Mouse (Mus musculus) midbrain, embryonic 16.5 days (tissue): Measurements from ENCODE around the gene Igsf8. TPM values are rescaled to one million over a fixed set of nuclear protein-coding genes. Genes with fewer than 3 reads are reported as not detected.
A peak's percentile ranks its signal among the peaks of the same experiment; 100 is the strongest.

ENCODE experiments used
- ATAC-seq: fragments of 200-750 bp; cut with Nextera tagmentation; 2 replicates; pipeline ENCODE4 v1.8.0; 2017; ENCODE audit warnings: moderate TSS enrichment
- H3K27ac ChIP-seq: fragments of 300-500 bp; sonication (generic); 2 replicates; pipeline ENCODE4 v1.5.1; 2014; ENCODE audit warnings: mild to moderate bottlenecking, low read length, mixed read lengths
- H3K27me3 ChIP-seq: fragments of 300-500 bp; sonication (generic); 2 replicates; pipeline ENCODE4 v1.6.1; 2014; ENCODE audit warnings: low read depth, low read length, mixed read lengths; ENCODE audit not compliant: control insufficient read depth, insufficient read depth
- H3K36me3 ChIP-seq: fragments of 300-500 bp; sonication (generic); 2 replicates; pipeline ENCODE4 v1.6.1; 2014; ENCODE audit warnings: mild to moderate bottlenecking, low read length, moderate library complexity, mixed read lengths; ENCODE audit not compliant: control insufficient read depth, insufficient read depth
- H3K4me1 ChIP-seq: fragments of 300-500 bp; sonication (generic); 2 replicates; pipeline ENCODE4 v1.6.1; 2014; ENCODE audit warnings: mild to moderate bottlenecking, low read length, mixed read lengths; ENCODE audit not compliant: control insufficient read depth, insufficient read depth
- H3K4me2 ChIP-seq: fragments of 300-500 bp; sonication (generic); 2 replicates; pipeline ENCODE4 v1.6.1; 2014; ENCODE audit warnings: mild to moderate bottlenecking, low read length, mixed read lengths
- H3K4me3 ChIP-seq: fragments of 300-500 bp; sonication (generic); 2 replicates; pipeline ENCODE4 v1.5.1; 2014; ENCODE audit warnings: low read depth, mild to moderate bottlenecking, low read length, moderate library complexity, mixed read lengths
- H3K9ac ChIP-seq: fragments of 300-500 bp; sonication (generic); 2 replicates; pipeline ENCODE4 v1.6.1; 2014; ENCODE audit warnings: low read depth, low read length, mixed read lengths
- H3K9me3 ChIP-seq: fragments of 300-500 bp; sonication (generic); replicated peaks from 2 replicates; pipeline ENCODE4 v1.6.1; 2014; ENCODE audit warnings: mild to moderate bottlenecking, low read length, mixed read lengths; ENCODE audit not compliant: control insufficient read depth, poor library complexity, severe bottlenecking
- WGBS: fragments of 180-500 bp; shearing (Covaris S2); extraction: QIAGEN DNeasy Blood & Tissue Kit; methylation state at CpG from one replicate; pipeline ENCODE4 v1.1.7; 2014; 5-methylcytosine and 5-hydroxymethylcytosine counted together
- polyA plus RNA-seq: library from polyadenylated mRNA; unstranded; fragments of >200 nt; fragmentation: Nextera tagmentation; extraction: Ambion mirVana; gene quantifications from 2 replicates; pipeline ENCODE4 v1.2.1, GENCODE M21; 2015

Igsf8 gene
- polyA plus RNA-seq, 1 experiment from 2014 or later = 63.9 TPM

DNA sequence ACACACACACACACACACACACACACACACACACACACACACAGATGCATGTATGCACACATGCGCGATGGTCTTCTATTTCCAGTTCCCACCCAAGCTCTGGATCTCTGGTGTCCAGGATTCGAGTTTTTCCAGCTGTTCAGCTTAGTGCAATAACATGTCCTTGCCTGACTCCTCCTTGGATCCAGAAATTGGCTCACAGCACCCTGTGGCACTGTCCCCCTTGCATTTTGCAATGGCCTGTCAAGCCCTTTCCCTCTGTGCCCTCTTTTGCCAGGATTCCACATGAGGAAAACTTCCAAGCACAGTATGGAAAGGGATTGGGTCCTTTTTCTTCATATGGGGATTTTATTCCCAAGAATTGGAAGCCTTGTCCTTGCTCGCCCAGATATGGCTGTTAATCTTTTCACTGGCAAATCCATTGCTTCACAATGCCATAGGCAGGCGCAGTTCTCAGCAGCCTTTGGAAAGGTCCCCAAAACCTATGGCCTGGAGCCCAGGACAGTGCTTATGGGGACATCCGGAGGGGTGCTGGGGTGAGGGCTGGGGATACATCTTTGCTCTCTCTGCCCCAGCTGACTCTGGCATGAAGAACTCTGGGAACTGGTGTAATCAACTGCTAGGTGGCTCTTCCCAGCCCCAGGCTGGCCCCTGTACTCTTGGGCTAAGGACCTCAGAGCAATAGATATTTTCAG lies 35.5 kb downstream of the Igsf8 start:
- Histone ChIP-seq H3K4me1 (peaks cover 9% of the 10 kb centered on the region), H3K27me3 (no peaks in the 10 kb centered on the region), H3K4me3 (peak overlapping the region; percentile 30), H3K36me3 (no peaks in the 10 kb centered on the region), H3K27ac (peak overlapping the region; percentile 79), H3K4me2 (peak overlapping the region; percentile 33), H3K9ac (peak overlapping the region; percentile 31; the same call in 1 of the 2 replicates), H3K9me3 (no peaks in the 10 kb centered on the region)
- ATAC-seq = no peak
- WGBS = 72% methylated on average over 6 of the region's 6 CpGs

DNA sequence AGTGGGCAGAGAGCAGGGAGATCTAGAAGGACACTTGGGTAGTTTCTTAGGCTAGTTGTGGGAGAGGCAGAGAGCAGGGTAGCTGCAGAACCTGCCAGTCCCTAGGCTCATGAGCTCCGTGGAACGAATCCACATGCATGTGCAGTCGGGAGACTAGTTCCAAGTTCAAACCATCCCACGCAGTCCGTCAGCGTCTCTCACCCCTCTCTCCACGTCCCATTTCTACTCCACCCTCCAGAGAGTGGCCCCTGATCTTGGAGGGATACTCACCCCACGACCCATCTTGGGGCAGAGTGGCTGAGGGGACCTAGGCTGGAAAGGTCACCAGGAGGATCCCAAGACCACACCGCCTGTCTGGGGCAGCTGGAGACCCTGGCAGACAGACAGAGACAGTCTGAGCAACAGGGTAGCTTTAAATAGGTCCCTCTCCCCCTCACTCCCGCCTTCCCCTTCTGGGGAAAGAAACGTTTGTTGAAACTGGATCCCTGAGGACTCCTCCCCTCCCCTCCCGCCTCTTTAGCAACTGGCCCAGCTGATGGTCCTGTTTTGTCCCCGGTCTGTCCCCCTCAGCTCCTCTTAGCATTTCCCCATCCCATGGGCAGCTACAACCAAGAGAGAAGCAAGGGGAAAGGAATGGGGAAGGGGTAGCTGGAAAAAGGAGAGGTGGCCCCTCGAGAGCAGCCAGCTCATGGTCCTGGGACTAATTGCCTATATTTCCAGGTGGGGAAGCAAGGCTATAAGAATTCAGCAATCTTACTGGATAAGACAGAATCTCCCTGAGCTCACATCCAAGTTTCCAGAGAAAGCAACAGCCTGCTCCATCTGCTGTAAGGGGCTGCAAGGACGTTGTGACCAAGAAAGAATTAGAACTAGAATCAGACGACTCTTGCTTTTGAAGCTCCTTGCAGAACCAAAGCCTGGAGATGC lies 36.4 kb downstream of the Igsf8 start, which contains the start of gene Atp1a2:
TSS of gene Atp1a2 (minus strand) at position 454 of the 927 bp plus-strand sequence.
- Histone ChIP-seq H3K9me3 (no peaks in the 10 kb centered on the region), H3K4me1 (peaks cover 9% of the 10 kb centered on the region), H3K36me3 (no peaks in the 10 kb centered on the region), H3K4me2 (peak within 1 kb of the TSS; percentile 33), H3K4me3 (peak within 1 kb of the TSS; percentile 30), H3K9ac (peak within 1 kb of the TSS; percentile 31; the same call in 1 of the 2 replicates), H3K27ac (peak within 1 kb of the TSS; percentile 79), H3K27me3 (no peaks in the 10 kb centered on the region)
- ATAC-seq = peak; percentile 12; the same call in 1 of the 2 replicates
- WGBS = 13% methylated on average over 16 of the region's 16 CpGs

GRCm38 (mm10) chr1:172299528-172299927 lies 38.1 kb downstream of the Igsf8 start:
- no peaks in the 10 kb centered on the region for H3K27me3 ChIP-seq
- H3K9ac ChIP-seq = no peak overlapping the region
- H3K27ac ChIP-seq = no peak overlapping the region
- H3K4me3 ChIP-seq = no peak overlapping the region
- peaks cover 9% of the 10 kb centered on the region for H3K4me1 ChIP-seq
- ATAC-seq = no peak
- no peaks in the 10 kb centered on the region for H3K9me3 ChIP-seq
- H3K4me2 ChIP-seq = no peak overlapping the region
- WGBS = 61% methylated on average over 7 of the region's 7 CpGs
- no peaks in the 10 kb centered on the region for H3K36me3 ChIP-seq

- Histone ChIP-seq H3K27ac (0 out of 2 replicates have a peak overlapping the region, but pooled peaks have one; percentile 11), H3K4me1 (peaks cover 9% of the 10 kb centered on the region)
- no peak for ATAC-seq
These were observed 38.8 kb downstream of the Igsf8 start for GRCm38 (mm10) chr1:172300247-172300646.

GRCm38 (mm10) chr1:172301180-172301579 lies 39.7 kb downstream of the Igsf8 start:
- no peak overlapping the region for H3K9ac ChIP-seq
- H3K4me1 ChIP-seq = peaks cover 9% of the 10 kb centered on the region
- H3K4me2 ChIP-seq = no peak overlapping the region
- H3K4me3 ChIP-seq = no peak overlapping the region
- peak overlapping the region; percentile 38; the same call in 1 of the 2 replicates for H3K27ac ChIP-seq
- H3K27me3 ChIP-seq = no peaks in the 10 kb centered on the region
- no peaks in the 10 kb centered on the region for H3K9me3 ChIP-seq
- H3K36me3 ChIP-seq = no peaks in the 10 kb centered on the region
- ATAC-seq = peak; percentile 31; the same call in 1 of the 2 replicates
- 40% methylated on average over 12 of the region's 12 CpGs for WGBS

More at GRCm38 (mm10) chr1:172300247-172300646, 38.8 kb downstream of the Igsf8 start:
- Histone ChIP-seq H3K36me3 (no peaks in the 10 kb centered on the region), H3K9me3 (no peaks in the 10 kb centered on the region), H3K4me2 (no peak overlapping the region), H3K4me3 (no peak overlapping the region), H3K9ac (no peak overlapping the region), H3K27me3 (no peaks in the 10 kb centered on the region)
- WGBS = 62% methylated on average over 5 of the region's 5 CpGs

DNA sequence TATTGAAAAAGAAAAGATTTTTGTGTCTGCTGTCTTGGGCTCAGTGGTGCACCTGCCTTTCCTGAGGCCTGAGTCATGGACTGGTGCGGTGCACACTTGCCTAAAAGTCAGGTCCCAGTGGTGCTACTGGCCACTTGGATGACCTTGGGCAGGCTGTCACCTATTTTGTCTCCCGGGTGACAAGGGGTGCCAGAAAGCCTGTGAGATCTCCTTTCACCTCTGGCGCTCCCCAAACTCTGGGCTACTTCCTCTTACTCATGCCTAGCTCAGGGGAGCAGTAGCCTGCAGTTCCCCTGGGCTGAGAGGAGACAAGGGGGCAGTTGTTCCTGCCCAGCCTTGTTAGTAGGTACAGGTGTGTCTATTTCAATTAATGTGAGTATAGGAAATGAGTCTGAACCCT lies 40.9 kb downstream of the Igsf8 start:
- no peaks in the 10 kb centered on the region for H3K9me3 ChIP-seq
- H3K9ac ChIP-seq = no peak overlapping the region
- H3K4me1 ChIP-seq = peaks cover 9% of the 10 kb centered on the region
- 59% methylated on average over 3 of the region's 3 CpGs for WGBS
- H3K27me3 ChIP-seq = no peaks in the 10 kb centered on the region
- no peak overlapping the region for H3K27ac ChIP-seq
- ATAC-seq = no peak
- H3K4me2 ChIP-seq = no peak overlapping the region
- H3K4me3 ChIP-seq = no peak overlapping the region
- no peaks in the 10 kb centered on the region for H3K36me3 ChIP-seq

GRCm38 (mm10) chr1:172302851-172303250 lies 41.4 kb downstream of the Igsf8 start:
- H3K4me2 ChIP-seq = no peak overlapping the region
- no peak overlapping the region for H3K9ac ChIP-seq
- no peaks in the 10 kb centered on the region for H3K36me3 ChIP-seq
- H3K27me3 ChIP-seq = no peaks in the 10 kb centered on the region
- H3K4me3 ChIP-seq = no peak overlapping the region
- peaks cover 11% of the 10 kb centered on the region for H3K4me1 ChIP-seq
- 12% methylated on average over 6 of the region's 6 CpGs for whole genome bisulfite sequencing
- no peak overlapping the region for H3K27ac ChIP-seq
- no peak for ATAC-seq
- no peaks in the 10 kb centered on the region for H3K9me3 ChIP-seq

DNA sequence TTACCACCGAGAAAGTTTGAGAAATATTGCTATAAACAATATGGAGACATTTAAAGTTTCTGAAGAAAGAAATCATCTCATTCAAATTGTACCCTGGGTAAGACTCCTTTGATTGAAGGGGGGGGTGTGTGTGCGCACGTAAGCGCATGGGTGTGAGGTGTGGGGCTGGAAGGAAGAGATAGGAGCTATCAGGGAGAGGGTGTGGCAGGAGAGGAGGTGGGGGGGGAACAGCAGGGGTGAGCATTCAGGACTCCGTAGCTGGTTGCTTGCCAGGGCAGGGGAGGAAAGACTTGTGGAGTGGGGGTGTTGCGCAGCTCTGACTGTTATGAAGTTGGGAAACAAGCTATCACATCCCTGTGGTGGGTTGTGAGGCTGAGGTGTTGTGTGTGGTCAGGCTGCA lies 43.0 kb downstream of the Igsf8 start:
- Histone ChIP-seq H3K9ac (no peak overlapping the region), H3K27ac (no peak overlapping the region), H3K9me3 (no peaks in the 10 kb centered on the region), H3K4me1 (peaks cover 12% of the 10 kb centered on the region), H3K36me3 (no peaks in the 10 kb centered on the region), H3K4me3 (no peak overlapping the region), H3K27me3 (no peaks in the 10 kb centered on the region), H3K4me2 (no peak overlapping the region)
- WGBS = 74% methylated on average over 6 of the region's 6 CpGs
- ATAC-seq = no peak
